Mouse (Mus musculus) small intestine, adult 2 months (tissue): ENCODE measurements at regions not wholly inside any gene's neighbourhood (a gene's known extent, or its start where the extent isn't known, plus 50 kb on each side); places are given as distances from the start of the nearest gene placed in this dataset.

Source experiments
- CTCF ChIP-seq: fragments of 200-500 bp; IDR thresholded peaks from 2 replicates; pipeline ENCODE4 v1.5.1; 2012; ENCODE audit warnings: low read depth, mild to moderate bottlenecking, control low read depth, inconsistent platforms, low read length, moderate library complexity, mixed read lengths; ENCODE audit not compliant: insufficient replicate concordance, insufficient read length; ENCODE audit errors: extremely low read depth
- POLR2A ChIP-seq: fragments of 200-500 bp; IDR thresholded peaks from 2 replicates; pipeline ENCODE4 v1.6.1; 2012; ENCODE audit warnings: low read depth, mild to moderate bottlenecking, control low read depth, inconsistent platforms, low read length, moderate library complexity

DNA sequence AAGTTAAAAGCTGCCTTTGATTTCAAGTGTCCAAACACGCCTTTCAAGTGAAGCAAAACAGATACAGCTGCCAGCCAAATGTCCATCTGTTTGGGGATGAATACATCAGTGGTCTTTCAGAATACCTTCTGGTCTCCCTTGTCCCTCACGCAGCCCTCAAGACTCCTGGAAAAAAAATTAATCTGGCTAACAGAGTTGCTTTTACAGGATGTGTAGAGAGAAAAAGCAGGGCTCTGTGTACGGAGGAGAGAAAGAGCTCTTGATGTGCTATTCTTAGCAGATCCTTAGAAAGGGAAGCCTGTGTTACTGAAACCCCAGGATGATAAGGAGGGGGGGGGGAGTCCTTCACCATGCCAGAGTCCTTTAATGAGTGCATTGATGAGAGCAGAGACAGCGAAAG, 748.4 kb upstream of the Lrrc6 start:
- TF ChIP-seq CTCF (no peak), POLR2A (no peak)
